Mouse (Mus musculus): ENCODE measurements around the gene Wdr60.

DNA sequence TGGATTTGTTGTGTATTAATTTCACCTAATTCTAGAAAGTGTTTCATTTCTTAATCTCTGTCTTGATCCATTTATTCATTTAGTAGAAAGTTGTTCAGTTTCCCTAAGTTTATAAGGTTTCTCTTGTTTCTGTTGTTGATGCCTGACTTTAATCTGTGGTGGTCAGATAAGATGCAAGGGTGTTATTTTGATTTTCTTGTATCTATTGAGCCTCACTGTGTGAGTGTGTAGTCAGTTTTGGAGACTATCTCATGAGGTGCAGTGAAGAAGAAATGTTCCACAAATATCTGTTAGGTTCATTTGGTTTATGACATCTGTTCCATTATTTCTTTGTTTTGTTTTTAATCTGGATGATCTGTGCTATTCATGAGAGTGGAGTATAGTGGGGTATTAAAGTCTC is 39.4 kb upstream of the Wdr60 start:
- no peak for TF ChIP-seq CHD1 (IDR thresholded peaks at IDR 0.05; ENCODE audit: low read depth, low read length)
- no peak for TF ChIP-seq E2F4 (IDR thresholded peaks at IDR 0.05; ENCODE audit: insufficient replicate concordance, low read depth, low read length)
- no peak for TF ChIP-seq ZNF384 (IDR thresholded peaks at IDR 0.05; ENCODE audit: low read depth, low read length)
- no peak for TF ChIP-seq POLR2A (IDR thresholded peaks at IDR 0.05; ENCODE audit: low read depth, low read length)
- TF ChIP-seq MXI1 (IDR thresholded peaks at IDR 0.05; ENCODE audit: low read depth, low read length), result no peak
- TF ChIP-seq SMC3 (IDR thresholded peaks at IDR 0.05; ENCODE audit: low read depth, low read length), result no peak
- no peak for TF ChIP-seq TBP (conservative IDR thresholded peaks at IDR 0.05; ENCODE audit: low read depth, low read length)
- no peak for TF ChIP-seq USF1 (IDR thresholded peaks at IDR 0.05; ENCODE audit: low read depth, low read length)
- no peak for TF ChIP-seq TCF12 (IDR thresholded peaks at IDR 0.05; ENCODE audit: low read depth, low read length)

Data from CH12.LX (cell line).